Mouse (Mus musculus) limb, embryonic 12.5 days (tissue): ENCODE measurements around the gene Gal3st1. TPM values are rescaled to one million over a fixed set of nuclear protein-coding genes. Genes with fewer than 3 reads are reported as not detected.

Source experiments
- ATAC-seq: fragments of 200-750 bp; cut with Nextera tagmentation; 2 replicates; pipeline ENCODE4 v1.8.0; 2017; ENCODE audit warnings: low read depth, moderate TSS enrichment; ENCODE audit not compliant: insufficient number of reproducible peaks, insufficient read depth, low FRiP score, low TSS enrichment
- H3K27ac ChIP-seq: fragments of 300-500 bp; sonication (generic); 2 replicates; pipeline ENCODE4 v1.5.1; 2016; ENCODE audit warnings: mild to moderate bottlenecking, moderate library complexity
- H3K27me3 ChIP-seq: fragments of 300-500 bp; sonication (generic); 2 replicates; pipeline ENCODE4 v1.6.1; 2016; ENCODE audit warnings: mild to moderate bottlenecking, moderate library complexity
- H3K36me3 ChIP-seq: fragments of 300-500 bp; sonication (generic); 2 replicates; pipeline ENCODE4 v1.6.1; 2016; ENCODE audit warnings: mild to moderate bottlenecking, moderate library complexity
- H3K4me1 ChIP-seq: fragments of 300-500 bp; sonication (generic); replicated peaks from 2 replicates; pipeline ENCODE4 v1.6.1; 2016
- H3K4me2 ChIP-seq: fragments of 300-500 bp; sonication (generic); 2 replicates; pipeline ENCODE4 v1.6.1; 2016; ENCODE audit warnings: mild to moderate bottlenecking, moderate library complexity
- H3K4me3 ChIP-seq: fragments of 300-500 bp; sonication (generic); replicated peaks from 2 replicates; pipeline ENCODE4 v1.5.1; 2016; ENCODE audit warnings: mild to moderate bottlenecking
- H3K9ac ChIP-seq: fragments of 300-500 bp; sonication (generic); replicated peaks from 2 replicates; pipeline ENCODE4 v1.6.1; 2016; ENCODE audit warnings: mild to moderate bottlenecking, moderate library complexity
- H3K9me3 ChIP-seq: fragments of 300-500 bp; sonication (generic); 2 replicates; pipeline ENCODE4 v1.6.1; 2016; ENCODE audit warnings: mild to moderate bottlenecking, moderate library complexity
- WGBS: fragments of 180-500 bp; shearing (Covaris S2); methylation state at CpG from one replicate; pipeline ENCODE4 v1.1.7; 2016; 5-methylcytosine and 5-hydroxymethylcytosine counted together
- polyA plus RNA-seq: library from polyadenylated mRNA; unstranded; fragments of >200 nt; fragmentation: Nextera tagmentation; extraction: Ambion mirVana; gene quantifications from 2 replicates; pipeline ENCODE4 v1.2.1, GENCODE M21; 2016

The Gal3st1 gene
- polyA plus RNA-seq, 1 experiment from 2014 or later = 4.4 TPM

DNA sequence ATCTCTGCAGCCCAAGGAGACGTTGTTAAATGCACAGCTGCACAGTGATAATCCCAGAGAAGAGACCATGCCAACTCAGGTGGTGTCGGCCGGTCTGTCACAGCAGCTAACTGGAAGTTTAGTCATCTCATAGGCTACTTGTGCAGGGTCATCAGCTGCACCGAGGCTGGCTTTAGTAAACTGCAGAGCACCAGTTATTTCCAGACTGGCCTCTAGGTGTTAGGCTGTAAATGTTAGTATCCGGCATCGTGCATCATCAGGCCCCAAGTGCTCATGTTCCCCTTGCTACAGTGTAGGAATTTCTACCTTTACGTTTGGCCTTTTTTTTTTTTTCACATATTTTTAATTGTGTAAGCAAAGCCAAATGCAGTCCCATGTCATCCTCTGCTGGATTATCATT is 50.0 kb downstream of the Gal3st1 start:
- no peak for ATAC-seq
- H3K27ac ChIP-seq = no peak overlapping the region
- 55% methylated on average over 7 of the region's 7 CpGs for WGBS
- no peaks in the 10 kb centered on the region for H3K9me3 ChIP-seq
- peaks cover 28% of the 10 kb centered on the region for H3K27me3 ChIP-seq
- H3K4me1 ChIP-seq = peaks cover 4% of the 10 kb centered on the region; the same call in 1 of the 2 replicates
- H3K9ac ChIP-seq = no peak overlapping the region
- no peaks in the 10 kb centered on the region for H3K36me3 ChIP-seq
- no peak overlapping the region for H3K4me2 ChIP-seq
- H3K4me3 ChIP-seq = no peak overlapping the region

DNA sequence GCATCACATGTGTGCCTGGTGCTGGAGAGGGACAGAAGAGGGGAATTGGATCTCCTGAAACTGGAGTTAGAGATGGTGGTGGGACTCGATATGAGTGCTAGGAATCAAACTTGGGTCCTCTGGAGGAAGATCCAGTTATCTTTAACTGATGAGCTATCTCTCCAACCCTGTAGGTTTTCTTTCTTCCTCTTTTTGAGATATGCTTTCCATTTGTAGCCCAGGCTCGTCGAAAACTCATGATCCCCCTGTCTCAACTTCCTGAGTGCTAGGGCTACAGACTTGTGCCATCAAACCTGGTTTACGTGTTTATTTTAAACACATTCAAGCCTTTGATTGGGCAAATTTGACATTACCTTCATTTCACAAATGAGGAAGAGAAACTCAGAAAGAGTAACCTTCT is 50.7 kb downstream of the Gal3st1 start:
- Histone ChIP-seq H3K4me2 (no peak overlapping the region), H3K9ac (no peak overlapping the region), H3K4me3 (no peak overlapping the region), H3K27ac (no peak overlapping the region), H3K9me3 (no peaks in the 10 kb centered on the region), H3K36me3 (no peaks in the 10 kb centered on the region), H3K4me1 (peaks cover 4% of the 10 kb centered on the region; the same call in 1 of the 2 replicates), H3K27me3 (peaks cover 28% of the 10 kb centered on the region)
- no peak for ATAC-seq
- WGBS = 82% methylated on average over 4 of the region's 4 CpGs

DNA sequence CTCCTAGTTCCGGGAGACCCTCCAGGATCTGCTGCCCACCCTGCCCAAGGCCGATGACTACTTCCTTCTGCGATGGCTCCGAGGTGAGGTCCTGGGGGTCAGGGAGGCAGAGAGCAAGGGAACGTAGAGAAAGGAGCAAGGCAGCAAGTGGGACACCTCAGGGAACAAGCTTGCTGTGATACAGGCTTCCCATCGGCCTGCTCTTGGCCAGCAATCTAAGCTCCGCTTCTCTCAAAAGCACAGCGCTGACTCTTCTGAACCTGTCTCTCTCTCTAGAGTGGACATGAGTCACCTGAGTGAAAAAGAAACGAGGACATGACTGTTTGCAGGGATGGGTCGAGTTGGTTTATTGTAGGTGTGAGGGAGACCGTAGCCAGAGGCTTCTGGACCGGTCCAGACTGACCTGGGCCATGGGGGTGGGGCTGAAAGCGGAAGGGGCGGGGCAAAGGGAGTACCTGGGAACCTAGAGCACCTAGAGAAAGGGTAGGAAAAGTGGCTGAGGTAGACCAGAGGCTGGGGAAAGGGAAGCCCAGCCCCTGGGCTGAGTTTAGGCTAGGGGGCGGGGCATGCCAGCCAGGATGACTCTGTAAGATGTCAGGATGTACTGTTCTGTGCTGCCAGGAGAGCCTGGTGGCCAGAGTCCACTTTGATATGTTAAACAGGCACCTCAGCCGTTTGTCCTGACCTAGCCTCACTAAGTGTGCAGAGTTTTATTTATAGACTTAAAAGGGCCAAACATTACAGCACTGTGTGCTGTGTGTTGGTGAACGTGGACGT is 51.9 kb downstream of the Gal3st1 start:
- Histone ChIP-seq H3K9ac (no peak overlapping the region), H3K27ac (no peak overlapping the region), H3K27me3 (peaks cover 23% of the 10 kb centered on the region), H3K4me3 (no peak overlapping the region), H3K4me2 (no peak overlapping the region), H3K4me1 (peaks cover 4% of the 10 kb centered on the region; the same call in 1 of the 2 replicates), H3K36me3 (no peaks in the 10 kb centered on the region), H3K9me3 (no peaks in the 10 kb centered on the region)
- ATAC-seq = no peak
- 61% methylated on average over 18 of the region's 18 CpGs for WGBS

DNA sequence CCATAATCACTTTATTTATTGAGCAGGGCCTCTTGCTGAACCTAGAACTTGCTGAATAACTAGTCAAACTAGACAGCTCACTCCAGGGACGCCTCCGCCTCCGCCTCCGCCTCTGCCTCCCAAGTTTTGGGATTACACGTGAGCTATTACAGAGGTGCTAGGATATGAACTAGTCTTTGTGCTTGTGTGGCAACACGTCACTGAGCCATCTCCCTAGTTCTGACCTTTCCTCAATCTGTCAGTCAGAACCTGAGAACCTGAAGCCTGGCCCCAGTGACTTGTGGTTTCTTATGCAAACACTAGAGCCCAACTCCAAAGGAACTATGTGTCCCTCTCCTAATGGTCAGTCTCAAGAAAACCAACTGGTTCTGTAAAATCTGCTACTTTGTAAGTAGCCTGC is 52.5 kb downstream of the Gal3st1 start:
- Histone ChIP-seq H3K4me3 (no peak overlapping the region), H3K9ac (no peak overlapping the region), H3K36me3 (no peaks in the 10 kb centered on the region), H3K27me3 (peaks cover 21% of the 10 kb centered on the region), H3K4me1 (peaks cover 4% of the 10 kb centered on the region; the same call in 1 of the 2 replicates), H3K27ac (no peak overlapping the region), H3K9me3 (no peaks in the 10 kb centered on the region), H3K4me2 (no peak overlapping the region)
- 84% methylated on average over 6 of the region's 6 CpGs for WGBS
- no peak for ATAC-seq

DNA sequence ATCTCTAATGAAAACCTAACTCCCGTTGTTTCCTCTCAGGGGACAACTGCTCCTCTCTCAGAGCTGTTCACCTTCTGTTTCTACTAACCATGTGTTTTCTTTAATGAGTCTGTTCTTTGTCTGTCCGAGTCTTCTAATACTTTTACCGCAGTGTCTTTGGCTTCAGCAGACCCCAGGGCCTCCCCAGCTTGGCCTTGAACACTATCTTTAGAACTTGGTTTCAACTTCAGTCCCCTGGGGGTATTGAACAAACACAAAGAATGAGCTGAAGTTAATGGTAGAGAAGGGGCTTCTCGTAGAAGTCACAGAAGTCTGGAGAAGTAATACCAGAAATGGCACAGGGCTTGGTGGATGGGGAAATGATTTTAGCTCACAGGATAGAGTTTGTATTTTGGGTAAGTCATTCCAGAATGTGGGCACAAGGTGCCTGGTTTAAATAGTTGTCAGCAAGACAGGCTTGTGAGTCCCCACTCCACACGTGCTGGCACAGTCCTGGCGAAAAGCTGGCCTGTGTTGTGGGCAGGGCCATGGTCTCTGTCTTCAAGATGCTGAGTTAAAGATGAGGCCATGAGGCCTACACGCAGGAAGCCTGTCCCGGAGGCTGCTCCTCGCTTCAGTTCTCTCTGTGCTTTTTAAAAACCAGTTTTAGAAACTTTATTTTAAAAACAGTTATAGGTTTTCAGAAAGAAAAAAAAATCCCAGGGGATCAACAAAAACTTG is 53.1 kb downstream of the Gal3st1 start:
- Histone ChIP-seq H3K9me3 (no peaks in the 10 kb centered on the region), H3K4me1 (peaks cover 4% of the 10 kb centered on the region; the same call in 1 of the 2 replicates), H3K4me2 (no peak overlapping the region), H3K4me3 (no peak overlapping the region), H3K36me3 (no peaks in the 10 kb centered on the region), H3K27ac (no peak overlapping the region), H3K27me3 (peaks cover 15% of the 10 kb centered on the region), H3K9ac (no peak overlapping the region)
- WGBS = 72% methylated on average over 9 of the region's 9 CpGs
- no peak for ATAC-seq

DNA sequence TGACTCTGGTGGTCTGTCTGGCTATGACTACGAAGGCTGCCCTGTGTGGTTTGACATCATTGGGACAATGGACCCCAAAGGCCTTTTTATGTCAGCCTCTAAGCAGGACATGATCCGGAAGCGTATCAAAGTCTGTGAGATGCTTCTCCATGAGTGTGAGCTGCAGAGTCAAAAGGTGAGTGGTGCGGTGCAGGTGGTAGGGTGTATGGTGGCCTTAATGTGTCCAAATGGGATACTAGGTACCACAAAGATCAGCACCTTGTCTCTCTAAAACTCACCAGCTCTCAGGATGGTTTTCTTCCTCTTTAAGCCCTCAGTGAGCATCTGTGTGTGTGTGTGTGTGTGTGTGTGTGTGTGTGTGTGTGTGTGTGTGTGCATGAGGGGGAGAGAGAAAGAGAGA is 56.5 kb downstream of the Gal3st1 start:
- no peak for ATAC-seq
- Histone ChIP-seq H3K4me2 (no peak overlapping the region), H3K9ac (no peak overlapping the region), H3K4me3 (no peak overlapping the region), H3K27me3 (no peaks in the 10 kb centered on the region), H3K4me1 (0 out of 2 replicates have a peak, but pooled peaks cover 4% of the 10 kb centered on the region), H3K9me3 (no peaks in the 10 kb centered on the region), H3K36me3 (no peaks in the 10 kb centered on the region), H3K27ac (no peak overlapping the region)
- 92% methylated on average over 4 of the region's 4 CpGs for WGBS

DNA sequence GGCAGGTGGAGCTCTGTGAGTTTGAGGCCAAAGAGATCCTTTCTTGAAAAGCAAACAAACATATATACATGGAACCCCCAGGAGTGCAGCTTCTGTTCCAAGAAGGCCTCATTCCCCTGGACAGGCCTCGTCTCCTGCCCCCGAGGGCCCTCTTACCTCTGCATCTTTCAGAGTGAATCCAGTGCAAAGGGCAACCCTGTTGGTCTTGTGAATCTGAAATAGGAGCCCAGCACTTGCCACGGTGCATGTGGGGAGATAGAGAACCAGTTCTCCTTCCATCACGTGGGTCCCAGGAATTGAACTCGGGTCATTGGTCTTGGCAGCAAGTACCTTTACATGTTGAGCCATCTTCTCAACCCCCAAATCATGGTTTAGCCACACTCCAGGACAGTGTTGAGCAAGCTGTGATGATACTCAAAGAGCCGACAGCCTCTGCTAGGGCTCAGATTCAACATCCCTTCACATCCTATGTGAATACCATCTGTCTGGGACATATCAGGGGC is 57.7 kb downstream of the Gal3st1 start:
- ATAC-seq = no peak
- no peak overlapping the region for H3K9ac ChIP-seq
- H3K27ac ChIP-seq = no peak overlapping the region
- no peak overlapping the region for H3K4me2 ChIP-seq
- no peaks in the 10 kb centered on the region for H3K9me3 ChIP-seq
- 0 out of 2 replicates have a peak, but pooled peaks cover 4% of the 10 kb centered on the region for H3K4me1 ChIP-seq
- H3K36me3 ChIP-seq = no peaks in the 10 kb centered on the region
- no peak overlapping the region for H3K4me3 ChIP-seq
- WGBS = 83% methylated on average over 6 of the region's 6 CpGs
- no peaks in the 10 kb centered on the region for H3K27me3 ChIP-seq

DNA sequence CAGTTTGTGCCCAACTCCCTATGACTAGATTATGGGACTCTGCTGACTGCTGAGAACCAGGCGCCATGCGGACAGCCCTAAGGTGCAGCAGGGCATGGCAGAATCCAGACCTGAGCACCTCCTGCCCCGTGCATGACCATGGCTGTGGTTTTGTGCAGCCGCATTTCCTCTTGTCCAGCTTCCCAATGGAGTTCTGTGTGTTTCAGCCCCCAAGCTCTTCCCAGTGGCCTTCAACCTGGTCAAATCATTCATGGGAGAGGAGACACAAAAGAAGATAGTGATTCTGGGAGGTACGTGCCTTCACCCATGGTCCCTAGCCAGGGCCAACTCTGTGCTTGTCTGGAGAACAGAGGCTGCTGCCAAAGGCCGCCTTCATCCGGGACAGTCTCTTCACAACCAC is 59.6 kb downstream of the Gal3st1 start:
- Histone ChIP-seq H3K4me1 (no peaks in the 10 kb centered on the region), H3K9me3 (no peaks in the 10 kb centered on the region), H3K4me2 (no peak overlapping the region), H3K36me3 (no peaks in the 10 kb centered on the region), H3K27me3 (no peaks in the 10 kb centered on the region; the same call in 1 of the 2 replicates), H3K4me3 (no peak overlapping the region), H3K9ac (no peak overlapping the region), H3K27ac (no peak overlapping the region)
- ATAC-seq = no peak
- WGBS = 86% methylated on average over 7 of the region's 7 CpGs

DNA sequence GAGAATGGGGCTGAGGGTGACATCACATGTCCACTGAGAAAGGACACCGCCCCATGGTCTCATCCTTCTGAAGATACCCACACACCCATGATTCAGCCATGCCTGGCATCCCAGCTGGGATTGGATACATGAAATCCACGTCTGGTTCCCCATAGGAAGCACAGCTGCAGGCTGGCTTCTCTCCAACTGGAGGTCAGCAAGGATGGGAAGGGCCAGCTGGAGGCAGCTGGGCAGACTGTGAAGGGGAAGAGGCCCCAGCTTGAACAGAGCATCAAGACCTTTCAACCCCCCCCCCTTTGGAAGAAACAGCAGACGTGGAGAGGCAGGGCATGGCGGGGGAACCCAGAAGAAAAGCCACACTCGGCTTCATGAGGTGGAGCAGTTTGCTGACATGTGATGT is 63.1 kb downstream of the Gal3st1 start:
- Histone ChIP-seq H3K9ac (no peak overlapping the region), H3K4me1 (no peaks in the 10 kb centered on the region), H3K9me3 (no peaks in the 10 kb centered on the region), H3K27ac (no peak overlapping the region), H3K36me3 (no peaks in the 10 kb centered on the region), H3K4me2 (no peak overlapping the region), H3K4me3 (no peak overlapping the region), H3K27me3 (no peaks in the 10 kb centered on the region; the same call in 1 of the 2 replicates)
- WGBS = 79% methylated on average over 5 of the region's 5 CpGs
- no peak for ATAC-seq

DNA sequence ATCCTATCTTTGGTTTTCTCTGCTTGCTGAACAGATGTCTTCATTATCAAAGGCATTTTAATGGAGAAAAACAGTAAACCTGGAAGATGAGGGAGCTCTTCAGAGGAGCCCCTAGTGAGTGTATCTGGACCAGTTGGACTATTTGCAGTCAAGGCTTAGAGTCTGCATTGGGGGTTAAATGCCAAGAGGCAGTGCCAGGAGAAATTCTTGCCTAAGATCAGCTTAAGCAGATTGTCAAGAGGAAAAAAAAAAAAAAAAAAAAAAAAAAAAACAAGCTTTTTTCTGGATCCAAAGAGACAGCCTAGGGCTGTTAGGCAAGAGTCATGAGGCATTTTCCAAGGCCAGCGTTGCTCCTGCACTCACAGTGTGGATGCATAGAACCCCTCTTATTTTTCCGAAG is 64.3 kb downstream of the Gal3st1 start:
- Histone ChIP-seq H3K9ac (no peak overlapping the region), H3K27ac (no peak overlapping the region), H3K4me3 (no peak overlapping the region), H3K27me3 (no peaks in the 10 kb centered on the region; the same call in 1 of the 2 replicates), H3K36me3 (no peaks in the 10 kb centered on the region), H3K9me3 (no peaks in the 10 kb centered on the region), H3K4me1 (no peaks in the 10 kb centered on the region), H3K4me2 (no peak overlapping the region)
- 92% methylated on average over 2 of the region's 2 CpGs for WGBS
- no peak for ATAC-seq

DNA sequence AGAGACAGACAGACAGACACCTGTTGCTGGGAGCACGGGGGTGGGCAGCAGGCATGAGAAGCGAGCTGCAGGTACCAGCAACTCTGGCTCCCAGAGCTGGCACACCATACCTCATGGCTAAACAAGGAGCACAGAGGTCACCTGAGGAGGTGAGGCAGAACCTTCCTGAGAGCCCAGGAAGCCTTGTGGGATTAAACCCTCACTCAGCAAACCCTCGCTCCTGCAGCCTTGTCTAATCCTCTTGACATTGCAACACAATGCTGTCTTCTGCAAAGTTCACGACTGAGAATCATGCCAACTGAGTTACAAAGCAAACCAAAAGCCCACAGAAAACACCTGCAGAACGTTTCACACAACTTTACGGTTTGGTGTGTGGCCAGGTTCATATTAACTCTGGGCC is 65.0 kb downstream of the Gal3st1 start:
- no peaks in the 10 kb centered on the region for H3K4me1 ChIP-seq
- ATAC-seq = no peak
- H3K9me3 ChIP-seq = no peaks in the 10 kb centered on the region
- H3K9ac ChIP-seq = no peak overlapping the region
- no peak overlapping the region for H3K4me2 ChIP-seq
- 89% methylated on average over 6 of the region's 6 CpGs for WGBS
- H3K4me3 ChIP-seq = no peak overlapping the region
- H3K36me3 ChIP-seq = no peaks in the 10 kb centered on the region
- no peaks in the 10 kb centered on the region; the same call in 1 of the 2 replicates for H3K27me3 ChIP-seq
- no peak overlapping the region for H3K27ac ChIP-seq
